Mouse (Mus musculus): ENCODE measurements around the gene Ddx17.

The Ddx17 gene

GRCm38 (mm10) chr15:79518571-79518970 is 28.0 kb downstream of the Ddx17 start:
- no peak for DNase-seq (ENCODE audit: low read depth)

DNA sequence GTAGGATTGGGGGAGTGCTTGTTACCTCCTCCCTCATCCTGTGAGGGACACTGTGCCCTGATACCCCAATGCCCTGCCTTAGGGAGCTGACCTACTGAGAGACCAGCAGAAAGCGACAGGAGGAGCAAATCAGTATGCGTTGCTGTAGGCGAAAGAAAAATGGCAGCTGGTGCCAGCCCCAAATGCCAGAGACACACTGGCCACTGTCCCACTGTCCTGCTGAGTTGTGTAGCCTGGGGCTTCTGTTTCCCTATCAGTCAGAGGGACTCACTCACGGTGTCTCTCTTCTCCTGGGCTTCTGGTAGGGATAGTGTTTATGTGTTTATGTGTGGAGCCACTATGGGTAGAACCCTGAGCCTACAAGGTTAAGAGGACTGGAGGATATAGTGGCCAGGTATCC is 28.8 kb downstream of the Ddx17 start:
- DNase-seq (ENCODE audit: low read depth) = no peak

DNA sequence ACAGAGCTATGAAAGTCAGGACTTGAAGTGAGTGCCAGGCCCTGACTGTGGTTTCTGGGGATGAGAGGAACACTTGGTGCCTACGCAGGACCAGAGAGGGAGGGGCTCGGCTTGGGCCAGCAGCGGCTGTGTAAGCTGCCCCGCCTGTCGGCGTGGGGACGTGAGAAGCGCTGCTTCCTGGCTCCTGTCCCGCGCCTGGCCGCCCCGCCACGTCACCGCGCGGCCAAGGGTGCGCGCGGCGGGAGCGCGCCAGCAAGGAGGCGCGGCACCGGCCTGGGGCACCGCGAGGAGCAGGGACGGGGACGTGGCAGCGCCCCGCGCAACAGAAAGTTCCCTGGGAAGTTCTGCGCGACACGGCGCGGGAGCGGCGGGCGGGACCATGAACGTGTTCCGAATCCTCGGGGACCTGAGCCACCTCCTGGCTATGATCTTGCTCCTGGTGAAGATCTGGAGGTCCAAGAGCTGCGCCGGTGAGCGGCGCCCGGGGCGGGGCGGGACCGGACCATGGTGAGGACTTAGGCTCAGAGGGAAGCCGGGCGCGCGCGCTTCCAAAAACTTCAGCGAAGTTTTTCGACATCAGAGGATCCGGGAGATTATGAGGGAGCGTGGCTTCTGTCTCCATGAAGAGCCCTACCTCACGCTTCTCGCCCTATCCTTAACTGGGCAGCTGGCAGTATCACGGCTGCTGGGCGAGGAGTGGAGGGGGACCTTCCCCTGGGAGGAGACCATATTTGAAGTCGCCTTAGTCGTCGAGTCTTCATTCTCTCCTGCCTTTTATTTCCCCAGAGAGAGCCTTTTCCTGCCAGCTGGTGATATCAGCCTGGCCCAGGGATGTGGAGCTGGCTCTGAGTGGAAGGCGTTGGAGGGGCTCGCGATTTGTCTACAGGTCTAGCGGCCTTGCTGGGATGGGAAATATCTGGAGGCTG is 30.1 kb downstream of the Ddx17 start, which contains the start of gene Kdelr3:
Gene Kdelr3, plus strand, starts transcription at position 241 of the 926 bp plus-strand sequence.
- no peak for DNase-seq (ENCODE audit: low read depth)

- no peak for DNase-seq (ENCODE audit: low read depth)
Measured at GRCm38 (mm10) chr15:79513940-79514339, 32.6 kb downstream of the Ddx17 start.

GRCm38 (mm10) chr15:79511553-79512320 is 34.8 kb downstream of the Ddx17 start:
- DNase-seq (ENCODE audit: low read depth) = no peak

DNA sequence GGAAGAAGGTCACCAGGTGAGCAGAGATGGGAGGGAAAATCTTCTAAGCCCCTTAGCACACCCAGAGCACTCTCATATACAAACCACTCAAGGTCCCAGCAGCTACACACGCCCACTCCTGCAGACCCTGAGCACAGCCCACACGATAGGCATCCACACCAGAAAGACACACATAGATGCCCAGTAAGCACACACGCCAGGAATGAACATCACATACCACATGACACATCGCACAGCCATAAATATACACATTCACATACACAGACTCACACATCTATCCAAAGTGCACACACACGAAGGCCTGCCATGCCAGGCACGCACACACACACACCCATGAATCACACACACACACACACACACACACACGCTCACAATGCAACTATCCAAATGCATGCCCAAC is 36.1 kb downstream of the Ddx17 start:
- no peak for DNase-seq (ENCODE audit: low read depth)

- DNase-seq (ENCODE audit: low read depth) = no peak
Measured at GRCm38 (mm10) chr15:79509998-79510397, 36.5 kb downstream of the Ddx17 start.

- no peak for DNase-seq (ENCODE audit: low read depth)
Measured at GRCm38 (mm10) chr15:79507055-79507828, 39.3 kb downstream of the Ddx17 start.

DNA sequence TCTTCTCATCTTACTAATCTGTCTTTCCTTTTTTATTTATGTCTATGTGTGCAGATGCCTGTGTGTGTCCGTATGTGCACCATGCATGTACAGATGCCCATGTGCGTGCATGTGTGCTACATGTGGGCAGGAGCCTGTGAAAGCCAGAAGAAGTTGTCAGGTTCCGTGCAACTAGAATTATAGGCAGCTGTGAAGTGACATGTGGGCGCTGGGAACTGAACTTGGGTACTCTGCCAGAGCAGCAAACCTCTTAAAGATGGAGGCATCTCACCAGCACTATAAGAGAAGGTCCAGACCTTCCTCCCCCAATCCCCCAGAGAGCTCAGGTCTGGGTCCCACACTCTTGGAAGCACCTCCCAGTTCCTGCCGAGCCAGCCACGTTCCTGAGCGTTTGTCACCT is 40.1 kb downstream of the Ddx17 start:
- no peak for DNase-seq (ENCODE audit: low read depth)

- no peak for DNase-seq (ENCODE audit: low read depth)
Measured at GRCm38 (mm10) chr15:79505616-79506283, 40.8 kb downstream of the Ddx17 start.

- no peak for DNase-seq (ENCODE audit: low read depth)
Measured at GRCm38 (mm10) chr15:79504707-79505452, 41.7 kb downstream of the Ddx17 start, which contains the start of gene Kcnj4. Kcnj4 (minus strand) TSS chr15:79505241.

- no peak for DNase-seq (ENCODE audit: low read depth)
Measured at GRCm38 (mm10) chr15:79503438-79503837, 43.1 kb downstream of the Ddx17 start.

DNA sequence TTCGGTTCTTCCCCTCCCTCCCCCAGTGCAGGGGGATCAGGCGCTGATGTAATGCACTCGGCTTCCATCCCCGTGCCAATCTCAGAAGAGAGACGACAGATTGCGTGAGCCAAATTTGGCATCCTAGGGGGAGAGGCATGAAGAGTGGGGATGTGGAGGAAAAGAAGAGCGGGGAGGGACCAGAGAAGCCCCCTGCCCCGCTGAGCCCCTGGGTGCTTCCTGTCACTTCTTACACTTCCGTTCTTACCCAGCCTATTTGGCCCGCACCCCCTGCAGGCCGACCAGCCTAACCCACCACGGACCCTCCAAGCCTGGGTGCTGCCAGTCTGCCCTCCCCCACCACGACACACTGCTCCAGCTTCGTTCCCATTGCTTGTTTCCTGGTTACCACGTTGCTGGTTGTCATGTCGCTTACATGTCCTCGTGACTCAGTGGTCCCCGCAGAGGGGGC is 43.6 kb downstream of the Ddx17 start:
- DNase-seq (ENCODE audit: low read depth) = no peak

- DNase-seq (ENCODE audit: low read depth) = no peak
Measured at GRCm38 (mm10) chr15:79500110-79500509, 46.4 kb downstream of the Ddx17 start.

DNA sequence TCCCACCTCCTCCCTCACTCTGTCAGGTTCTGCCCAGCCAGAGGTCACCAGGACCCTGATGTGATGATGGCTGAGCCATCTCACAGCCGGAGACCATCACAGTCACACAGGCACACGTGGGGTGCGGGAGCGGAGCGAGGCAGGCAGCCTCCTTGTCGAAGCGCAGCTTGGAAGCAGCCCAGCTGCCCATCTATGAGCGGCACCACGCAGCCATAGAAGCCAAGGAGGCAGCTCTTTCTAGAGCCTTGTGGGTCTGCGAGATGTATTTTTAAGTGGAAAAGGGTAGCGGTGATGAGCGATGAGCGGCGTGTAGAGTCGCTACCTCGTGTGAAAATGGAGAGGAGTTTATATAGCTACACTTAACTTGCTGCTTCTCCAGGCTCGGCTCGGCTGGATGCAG is 53.0 kb downstream of the Ddx17 start:
- no peak for DNase-seq (ENCODE audit: low read depth)

DNA sequence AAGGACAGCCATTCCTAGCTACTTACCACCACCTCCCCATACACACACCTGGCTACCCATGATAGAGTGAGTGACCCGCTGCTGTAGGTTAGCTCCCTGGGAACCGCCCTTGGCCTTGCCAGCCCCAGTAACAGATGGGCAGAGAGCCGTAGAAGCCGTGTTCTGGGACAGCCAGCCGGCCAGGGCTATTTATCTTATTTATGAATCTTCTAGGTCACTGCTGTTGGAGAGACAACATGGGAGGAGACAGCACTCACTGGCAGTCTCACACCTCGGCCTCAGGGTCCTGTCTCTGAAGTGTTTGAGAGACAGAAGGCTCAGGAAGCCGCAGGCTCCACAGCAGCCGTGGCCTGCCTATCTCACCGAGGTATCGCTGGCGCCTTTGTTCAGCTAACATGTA is 57.1 kb downstream of the Ddx17 start:
- no peak for DNase-seq (ENCODE audit: low read depth)

DNA sequence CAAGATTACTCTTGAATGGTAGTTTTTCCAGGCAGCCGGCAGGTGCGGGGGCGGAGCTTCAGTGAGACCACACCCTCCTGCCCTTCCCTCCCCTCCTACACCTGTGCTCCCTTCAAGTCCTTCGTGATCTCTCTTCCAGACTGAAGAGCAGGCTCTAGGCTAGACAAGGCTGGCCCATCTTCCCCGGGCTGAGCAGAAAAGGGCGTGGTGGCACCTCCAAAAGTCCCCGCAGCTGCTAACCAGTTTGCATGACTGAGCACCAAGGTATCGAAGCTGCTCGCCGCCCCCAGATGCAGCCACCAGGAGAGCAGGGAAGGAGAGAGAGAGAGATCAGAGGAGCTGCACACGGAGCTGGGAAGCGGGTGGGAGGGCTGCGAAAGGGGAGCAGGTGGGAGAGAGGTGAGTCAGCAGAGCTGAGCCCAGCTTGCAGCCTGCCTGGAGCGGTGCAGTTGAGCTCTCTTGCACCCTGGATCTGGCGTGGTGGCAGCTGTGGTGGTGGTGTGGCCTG is 65.3 kb downstream of the Ddx17 start:
- no peak for DNase-seq (ENCODE audit: low read depth)
